Mouse (Mus musculus) MEL (cell line): Measurements from ENCODE around the gene Fam166a. TPM values are rescaled to one million over a fixed set of nuclear protein-coding genes. Genes with fewer than 3 reads are reported as not detected.

Experiments used
- DNase-seq: peaks from one replicate; pipeline ENCODE4 v3.0.0; 2011; ENCODE audit warnings: low read depth, low spot score
- H3K27ac ChIP-seq: 2 replicates; pipeline ENCODE4 v1.5.1; 2012; ENCODE audit warnings: low read depth, mild to moderate bottlenecking, control low read depth, low read length, moderate library complexity; ENCODE audit not compliant: control insufficient read depth
- H3K27me3 ChIP-seq, 2 experiments: fragments of 150-350 bp in 1 of 2; sonication (generic) in 1 of 2; 2 replicates each; pipeline ENCODE4 v1.6.1; 2012; ENCODE audit warnings: low read length in 2 of 2, mild to moderate bottlenecking in 2 of 2, improper control_type of control experiment in 1 of 2, moderate library complexity in 1 of 2; ENCODE audit not compliant: insufficient read depth in 2 of 2, control insufficient read depth in 1 of 2
- H3K36me3 ChIP-seq, 2 experiments: 2 replicates each; pipeline ENCODE4 v1.6.1; 2012 to 2014; ENCODE audit warnings: low read length in 2 of 2, improper control_type of control experiment in 1 of 2, inconsistent platforms in 1 of 2, mild to moderate bottlenecking in 1 of 2; ENCODE audit not compliant: insufficient read depth in 2 of 2, control insufficient read depth in 1 of 2
- H3K4me1 ChIP-seq, 2 experiments: fragments of 150-350 bp in 1 of 2; sonication (generic) in 1 of 2; 2 replicates each; pipeline ENCODE4 v1.6.1; 2012; ENCODE audit warnings: low read length in 2 of 2, improper control_type of control experiment in 1 of 2, mild to moderate bottlenecking in 1 of 2; ENCODE audit not compliant: insufficient read depth in 2 of 2, control insufficient read depth in 1 of 2
- H3K4me3 ChIP-seq, 2 experiments: fragments of 150-350 bp in 1 of 2; sonication (generic) in 1 of 2; 2 replicates each; pipeline ENCODE4 v1.5.1; 2012; ENCODE audit warnings: low read depth in 2 of 2, low read length in 2 of 2, mild to moderate bottlenecking in 2 of 2, moderate library complexity in 2 of 2, control low read depth in 1 of 2, improper control_type of control experiment in 1 of 2; ENCODE audit not compliant: control insufficient read depth in 1 of 2, insufficient read depth in 1 of 2
- H3K79me2 ChIP-seq: 2 replicates; pipeline ENCODE4 v1.6.1; 2012; ENCODE audit warnings: mild to moderate bottlenecking, low read length, moderate library complexity; ENCODE audit not compliant: control insufficient read depth, poor library complexity, insufficient read depth
- H3K9ac ChIP-seq: 2 replicates; pipeline ENCODE4 v1.6.1; 2012; ENCODE audit warnings: low read depth, mild to moderate bottlenecking, control low read depth, low read length, moderate library complexity; ENCODE audit not compliant: control insufficient read depth, poor library complexity, severe bottlenecking
- H3K9me3 ChIP-seq: fragments of 150-350 bp; sonication (generic); replicated peaks from 2 replicates; pipeline ENCODE4 v1.6.1; 2012; ENCODE audit warnings: mild to moderate bottlenecking, low read length, improper control_type of control experiment, moderate library complexity; ENCODE audit not compliant: insufficient read depth
- BHLHE40 ChIP-seq: IDR thresholded peaks from 2 replicates; pipeline ENCODE4 v1.6.1; 2012; ENCODE audit warnings: low read depth, mild to moderate bottlenecking, inconsistent platforms, low read length, improper control_type of control experiment, borderline replicate concordance
- CHD1 ChIP-seq: IDR thresholded peaks from 2 replicates; pipeline ENCODE4 v1.6.1; 2012; ENCODE audit warnings: low read depth, mild to moderate bottlenecking, inconsistent platforms, low read length, improper control_type of control experiment
- CHD2 ChIP-seq: IDR thresholded peaks from 2 replicates; pipeline ENCODE4 v1.6.1; 2011; ENCODE audit warnings: low read length, improper control_type of control experiment
- CTCF ChIP-seq, 3 experiments: IDR thresholded peaks in 2 of 3; conservative IDR thresholded peaks in 1 of 3; 2 replicates each; pipeline ENCODE4 v1.5.1; 2011 to 2012; ENCODE audit warnings: low read length in 3 of 3, low read depth in 2 of 3, mild to moderate bottlenecking in 2 of 3, improper control_type of control experiment in 1 of 3, inconsistent platforms in 1 of 3, mixed read lengths in 1 of 3, moderate library complexity in 1 of 3; ENCODE audit not compliant: control insufficient read depth in 1 of 3, insufficient read depth in 1 of 3, poor library complexity in 1 of 3, severe bottlenecking in 1 of 3
- E2F4 ChIP-seq: IDR thresholded peaks from 2 replicates; pipeline ENCODE4 v1.6.1; 2011; ENCODE audit warnings: low read depth, low read length, improper control_type of control experiment, borderline replicate concordance
- ELF1 ChIP-seq: IDR thresholded peaks from 2 replicates; pipeline ENCODE4 v1.6.1; 2014; ENCODE audit warnings: low read depth, mild to moderate bottlenecking, inconsistent platforms, low read length, improper control_type of control experiment, moderate library complexity
- EP300 ChIP-seq, 2 experiments: IDR thresholded peaks; 2 replicates each; pipeline ENCODE4 v1.6.1; 2011; ENCODE audit warnings: improper control_type of control experiment in 2 of 2, low read length in 2 of 2, low read depth in 1 of 2, mild to moderate bottlenecking in 1 of 2
- GABPA ChIP-seq: IDR thresholded peaks from 2 replicates; pipeline ENCODE4 v1.6.1; 2012; ENCODE audit warnings: low read depth, mild to moderate bottlenecking, inconsistent platforms, low read length, improper control_type of control experiment, moderate library complexity
- GATA1 ChIP-seq: IDR thresholded peaks from 2 replicates; pipeline ENCODE4 v1.6.1; 2011; ENCODE audit warnings: low read depth, low read length, improper control_type of control experiment
- HCFC1 ChIP-seq: IDR thresholded peaks from 2 replicates; pipeline ENCODE4 v1.6.1; 2012; ENCODE audit warnings: low read depth, mild to moderate bottlenecking, inconsistent platforms, low read length, improper control_type of control experiment, moderate library complexity
- KAT2A ChIP-seq: conservative IDR thresholded peaks from 2 replicates; pipeline ENCODE4 v1.6.1; 2012; ENCODE audit warnings: low read depth, low read length, improper control_type of control experiment, inconsistent platforms
- MAFK ChIP-seq: IDR thresholded peaks from 2 replicates; pipeline ENCODE4 v1.6.1; 2011; ENCODE audit warnings: low read depth, mild to moderate bottlenecking, low read length, improper control_type of control experiment, borderline replicate concordance
- MAX ChIP-seq: IDR thresholded peaks from 2 replicates; pipeline ENCODE4 v1.6.1; 2011; ENCODE audit warnings: low read length, improper control_type of control experiment
- MAZ ChIP-seq: IDR thresholded peaks from 2 replicates; pipeline ENCODE4 v1.6.1; 2012; ENCODE audit warnings: low read depth, mild to moderate bottlenecking, inconsistent platforms, low read length, improper control_type of control experiment
- MXI1 ChIP-seq: IDR thresholded peaks from 2 replicates; pipeline ENCODE4 v1.6.1; 2011; ENCODE audit warnings: mild to moderate bottlenecking, low read depth, low read length, improper control_type of control experiment
- MYB ChIP-seq: IDR thresholded peaks from 2 replicates; pipeline ENCODE4 v1.6.1; 2011; ENCODE audit warnings: mild to moderate bottlenecking, low read depth, low read length, improper control_type of control experiment
- MYC ChIP-seq: IDR thresholded peaks from 2 replicates; pipeline ENCODE4 v1.6.1; 2011; ENCODE audit warnings: low read depth, mild to moderate bottlenecking, low read length, improper control_type of control experiment, moderate library complexity
- NELFE ChIP-seq: IDR thresholded peaks from 2 replicates; pipeline ENCODE4 v1.6.1; 2011; ENCODE audit warnings: low read depth, low read length, improper control_type of control experiment
- POLR2A ChIP-seq, 2 experiments: IDR thresholded peaks; 2 replicates each; pipeline ENCODE4 v1.6.1; 2011 to 2012; ENCODE audit warnings: low read length in 2 of 2, mild to moderate bottlenecking in 2 of 2, control low read depth in 1 of 2, improper control_type of control experiment in 1 of 2, low read depth in 1 of 2, moderate library complexity in 1 of 2; ENCODE audit not compliant: control insufficient read depth in 1 of 2, insufficient read depth in 1 of 2, poor library complexity in 1 of 2
- POLR2AphosphoS2 ChIP-seq: IDR thresholded peaks from 2 replicates; pipeline ENCODE4 v1.6.1; 2011; ENCODE audit warnings: low read length, improper control_type of control experiment
- POLR2AphosphoS5 ChIP-seq: IDR thresholded peaks from 2 replicates; pipeline ENCODE4 v1.6.1; 2012; ENCODE audit warnings: low read depth, borderline replicate concordance, mild to moderate bottlenecking, inconsistent platforms, low read length, moderate library complexity, mixed read lengths
- RAD21 ChIP-seq: IDR thresholded peaks from 2 replicates; pipeline ENCODE4 v1.6.1; 2011; ENCODE audit warnings: mild to moderate bottlenecking, low read depth, low read length, improper control_type of control experiment
- RCOR1 ChIP-seq: IDR thresholded peaks from 2 replicates; pipeline ENCODE4 v1.6.1; 2012; ENCODE audit warnings: low read depth, mild to moderate bottlenecking, inconsistent platforms, low read length, improper control_type of control experiment
- SIN3A ChIP-seq: IDR thresholded peaks from 2 replicates; pipeline ENCODE4 v1.6.1; 2012; ENCODE audit warnings: low read length, improper control_type of control experiment, inconsistent platforms
- SMC3 ChIP-seq: IDR thresholded peaks from 2 replicates; pipeline ENCODE4 v1.6.1; 2011; ENCODE audit warnings: low read depth, low read length, improper control_type of control experiment
- TBP ChIP-seq: IDR thresholded peaks from 2 replicates; pipeline ENCODE4 v1.8.0; 2011; ENCODE audit warnings: low read depth, low read length, improper control_type of control experiment
- TCF12 ChIP-seq: IDR thresholded peaks from 2 replicates; pipeline ENCODE4 v1.6.1; 2014; ENCODE audit warnings: low read depth, mild to moderate bottlenecking, inconsistent platforms, low read length, improper control_type of control experiment, moderate library complexity
- UBTF ChIP-seq: IDR thresholded peaks from 2 replicates; pipeline ENCODE4 v1.6.1; 2012; ENCODE audit warnings: low read depth, mild to moderate bottlenecking, inconsistent platforms, low read length, improper control_type of control experiment, moderate library complexity, borderline replicate concordance; ENCODE audit not compliant: insufficient read depth
- USF1 ChIP-seq: IDR thresholded peaks from 2 replicates; pipeline ENCODE4 v1.6.1; 2014; ENCODE audit warnings: low read depth, mild to moderate bottlenecking, inconsistent platforms, low read length, improper control_type of control experiment, moderate library complexity
- USF2 ChIP-seq, 2 experiments: IDR thresholded peaks; 2 replicates each; pipeline ENCODE4 v1.6.1; 2011 to 2012; ENCODE audit warnings: improper control_type of control experiment in 2 of 2, low read length in 2 of 2, borderline replicate concordance in 1 of 2, inconsistent platforms in 1 of 2, low read depth in 1 of 2, mild to moderate bottlenecking in 1 of 2; ENCODE audit not compliant: insufficient read depth in 1 of 2
- ZC3H11A ChIP-seq: IDR thresholded peaks from 2 replicates; pipeline ENCODE4 v1.6.1; 2012; ENCODE audit warnings: low read depth, mild to moderate bottlenecking, inconsistent platforms, low read length, improper control_type of control experiment
- ZKSCAN1 ChIP-seq: IDR thresholded peaks from 2 replicates; pipeline ENCODE4 v1.6.1; 2012; ENCODE audit warnings: low read depth, mild to moderate bottlenecking, inconsistent platforms, low read length, improper control_type of control experiment, moderate library complexity
- ZMIZ1 ChIP-seq: IDR thresholded peaks from 2 replicates; pipeline ENCODE4 v1.6.1; 2012; ENCODE audit warnings: low read depth, mild to moderate bottlenecking, inconsistent platforms, low read length, improper control_type of control experiment, moderate library complexity
- polyA plus RNA-seq, 2 experiments: library from polyadenylated mRNA; stranded (reverse) in 1 of 2; unstranded in 1 of 2; fragments of >175 nt in 1 of 2; fragments of >200 nt in 1 of 2; gene quantifications; 2 replicates each; pipeline versions ENCODE4 v1.2.1 to v1.2.4; 2012; ENCODE audit warnings: low replicate concordance in 2 of 2, low read depth in 1 of 2; ENCODE audit not compliant: insufficient read length in 2 of 2, insufficient read depth in 1 of 2, missing spikeins in 1 of 2
- total RNA-seq: library from RNA; depleted of rRNA; stranded (reverse); fragments of 300-350 nt; gene quantifications from 2 replicates; pipeline ENCODE4 v1.2.3, GENCODE M21; 2012

Gene Fam166a
- total and polyA plus RNA-seq, 3 experiments: 1.1 to 15.6 TPM; not detected in 1

GRCm38 (mm10) chr2:25228431-25228889 lies 9.9 kb downstream of the Fam166a start:
- peaks cover 13% of the 10 kb centered on the region for H3K79me2 ChIP-seq
- H3K36me3 ChIP-seq: peaks cover 4 to 12% of the 10 kb centered on the region in 2 experiments
- TF ChIP-seq CTCF (IDR thresholded peaks at IDR 0.05 in 2 of 3, conservative IDR thresholded peaks at IDR 0.05 in 1 of 3; ENCODE audit: control insufficient read depth in 1 of 3, insufficient read depth in 1 of 3, low read depth in 2 of 3, low read length in 3 of 3, poor library complexity in 1 of 3, severe bottlenecking in 1 of 3): peak; percentile 72 to 96 (median 93)
- TF ChIP-seq ZMIZ1: 0 out of 2 replicates have a peak, but pooled peaks have one; percentile 27
- peak; percentile 83 for TF ChIP-seq MAZ
- no peak for TF ChIP-seq USF1
- peak; percentile 67 for TF ChIP-seq MXI1
- TF ChIP-seq EP300 (IDR thresholded peaks at IDR 0.05; ENCODE audit: low read depth in 1 of 2, low read length in 2 of 2): no peak; a peak in 1 of 4 replicates
- TF ChIP-seq MAX: peak; percentile 61
- TF ChIP-seq MYB: no peak
- no peak for TF ChIP-seq POLR2AphosphoS5
- peak; percentile 68 for TF ChIP-seq HCFC1
- TF ChIP-seq POLR2A (IDR thresholded peaks at IDR 0.05; ENCODE audit: control insufficient read depth in 1 of 2, insufficient read depth in 1 of 2, low read depth in 1 of 2, low read length in 2 of 2, poor library complexity in 1 of 2): peak in 1 of 2 experiments; percentile 35; a peak in 1 of 4 replicates
- 0 out of 2 replicates have a peak, but pooled peaks have one; percentile 29 for TF ChIP-seq TCF12
- TF ChIP-seq KAT2A: no peak
- no peak for TF ChIP-seq USF2 (IDR thresholded peaks at IDR 0.05; ENCODE audit: borderline replicate concordance in 1 of 2, insufficient read depth in 1 of 2, low read depth in 1 of 2, low read length in 2 of 2)
- peak; percentile 21 for TF ChIP-seq NELFE
- TF ChIP-seq UBTF: no peak
- no peak for TF ChIP-seq POLR2AphosphoS2
- TF ChIP-seq MYC: 0 out of 2 replicates have a peak, but pooled peaks have one; percentile 52
- peak; percentile 38; the same call in 1 of the 2 replicates for TF ChIP-seq ZC3H11A
- TF ChIP-seq ELF1: peak; percentile 73
- no peak for TF ChIP-seq MAFK
- TF ChIP-seq CHD2: no peak
- TF ChIP-seq ZKSCAN1: no peak
- TF ChIP-seq TBP: peak; percentile 62
- no peak for TF ChIP-seq E2F4
- TF ChIP-seq RCOR1: no peak
- peak; percentile 91 for TF ChIP-seq SIN3A
- TF ChIP-seq BHLHE40: 0 out of 2 replicates have a peak, but pooled peaks have one; percentile 55
- TF ChIP-seq GABPA: no peak
- peak; percentile 59 for TF ChIP-seq RAD21
- TF ChIP-seq SMC3: no peak; the same call in none of the 2 replicates
- no peak for TF ChIP-seq CHD1
- TF ChIP-seq GATA1: no peak
- H3K4me3 ChIP-seq: peak overlapping the region; percentile 48 to 67
- H3K4me1 ChIP-seq: peaks cover 7 to 26% of the 10 kb centered on the region in 2 experiments; a peak in 3 of 4 replicates
- DNase-seq: peak; percentile 94
- no peaks in the 10 kb centered on the region for H3K27me3 ChIP-seq
- no peaks in the 10 kb centered on the region for H3K9me3 ChIP-seq
- H3K27ac ChIP-seq: peak overlapping the region; percentile 72
- peak overlapping the region; percentile 66 for H3K9ac ChIP-seq
